Comparison of ENCODE assay signal across 8 mouse cellular contexts in genomic region chr13:48977858-48978257, GRCm38 (mm10). TPM values are rescaled to one million over a fixed set of nuclear protein-coding genes. Genes with fewer than 3 reads are reported as not detected.
DNase-seq lines count a peak whose midpoint lies in the region; ATAC-seq lines count a peak whose summit lies in the region.

No protein-coding gene starts in this region.

- intact Hi-C loops in heart, postnatal 10 days (cut with DNase I): no loop called here

- peak; percentile 18 for DNase-seq in 3134 (ENCODE audit: extremely low read depth, insufficient read length, low spot score)
- peak; percentile 31 to 36 for DNase-seq in heart, postnatal 10 days
- peak; percentile 65 for DNase-seq in lung, postnatal 25 days (ENCODE audit: low spot score)
- DNase-seq in frontal cortex, postnatal 25 days (ENCODE audit: low spot score in 2 of 2): no peak
- DNase-seq in ovary, postnatal 14 days (ENCODE audit: low spot score): no peak
- DNase-seq in layer of hippocampus, adult 11-12 months (ENCODE audit: low spot score): no peak
- DNase-seq in frontal cortex, postnatal 10 days (ENCODE audit: low spot score in 2 of 2): no peak

- peak; percentile 85 for ATAC-seq in CD4-positive, CD25-positive, alpha-beta regulatory T cell, adult 4 months

RNA-seq across cellular contexts. Expression of gene Fam120a, which starts 10.0 kb away (rescaled TPM):
- 10 to 100 TPM; 21.1 to 34.3 TPM for polyA plus RNA-seq in CD4-positive, CD25-positive, alpha-beta regulatory T cell, adult 4 months (2017; shearing (Covaris generic))
- 100 to 1,000 TPM; 106 to 111 TPM for total RNA-seq in heart, postnatal 10 days (2021)

Comparison
In these comparisons a context has a peak if more than half of its experiments do, and no peak if none do; other contexts are left out.
1. DNase-seq: peak in 3134 (single experiment), heart, postnatal 10 days (2 of 2) and lung, postnatal 25 days (single experiment); none in frontal cortex, postnatal 25 days (0 of 2), ovary, postnatal 14 days (single experiment), layer of hippocampus, adult 11-12 months (single experiment) and frontal cortex, postnatal 10 days (0 of 2).